Mouse (Mus musculus) G1E (cell line): ENCODE results near the gene Fgfr2.

Experiments used
- CTCF ChIP-seq: IDR thresholded peaks from 2 replicates; pipeline ENCODE4 v1.5.1; 2012; ENCODE audit warnings: low read depth, low read length, inconsistent platforms, mixed read lengths
- GATA1 ChIP-seq: IDR thresholded peaks from 2 replicates; pipeline ENCODE4 v1.6.1; 2012; ENCODE audit warnings: borderline replicate concordance, low read length, inconsistent platforms, mixed read lengths
- GATA2 ChIP-seq: IDR thresholded peaks from 2 replicates; pipeline ENCODE4 v1.6.1; 2012; ENCODE audit warnings: low read depth, low read length, inconsistent platforms, borderline replicate concordance
- POLR2AphosphoS5 ChIP-seq: IDR thresholded peaks from 2 replicates; pipeline ENCODE4 v1.6.1; 2012; ENCODE audit warnings: low read depth, low read length, inconsistent platforms; ENCODE audit not compliant: insufficient replicate concordance
- TAL1 ChIP-seq: conservative IDR thresholded peaks from 2 replicates; pipeline ENCODE4 v1.6.1; 2012; ENCODE audit warnings: low read depth, low read length, inconsistent platforms, mixed read lengths

GRCm38 (mm10) chr7:132261885-132262284 is 861.3 kb downstream of the Fgfr2 start:
- TF ChIP-seq GATA1: no peak
- no peak for TF ChIP-seq CTCF
- TF ChIP-seq TAL1: no peak
- no peak for TF ChIP-seq POLR2AphosphoS5
- TF ChIP-seq GATA2: no peak
